Mouse (Mus musculus): ENCODE measurements around the gene Acbd5.

GRCm38 (mm10) chr2:23119573-23119972 lies 51.6 kb downstream of the Acbd5 start:
- no peak for TF ChIP-seq POLR2A (IDR thresholded peaks at IDR 0.05; ENCODE audit: borderline replicate concordance, extremely low read depth, low read depth, low read length)
- no peak for TF ChIP-seq CTCF (IDR thresholded peaks at IDR 0.05; ENCODE audit: insufficient read depth, low read length)
